Mouse (Mus musculus) liver, adult 2 months (tissue): ENCODE data around the gene Abhd10.

Experiments
- CTCF ChIP-seq: fragments of 200-500 bp; IDR thresholded peaks from 2 replicates; pipeline ENCODE4 v1.5.1; 2011; ENCODE audit warnings: low read depth, low read length, control low read depth
- POLR2A ChIP-seq: fragments of 200-500 bp; IDR thresholded peaks from 2 replicates; pipeline ENCODE4 v1.6.1; 2011; ENCODE audit warnings: low read length, control low read depth; ENCODE audit not compliant: insufficient read depth; ENCODE audit errors: extremely low read depth

DNA sequence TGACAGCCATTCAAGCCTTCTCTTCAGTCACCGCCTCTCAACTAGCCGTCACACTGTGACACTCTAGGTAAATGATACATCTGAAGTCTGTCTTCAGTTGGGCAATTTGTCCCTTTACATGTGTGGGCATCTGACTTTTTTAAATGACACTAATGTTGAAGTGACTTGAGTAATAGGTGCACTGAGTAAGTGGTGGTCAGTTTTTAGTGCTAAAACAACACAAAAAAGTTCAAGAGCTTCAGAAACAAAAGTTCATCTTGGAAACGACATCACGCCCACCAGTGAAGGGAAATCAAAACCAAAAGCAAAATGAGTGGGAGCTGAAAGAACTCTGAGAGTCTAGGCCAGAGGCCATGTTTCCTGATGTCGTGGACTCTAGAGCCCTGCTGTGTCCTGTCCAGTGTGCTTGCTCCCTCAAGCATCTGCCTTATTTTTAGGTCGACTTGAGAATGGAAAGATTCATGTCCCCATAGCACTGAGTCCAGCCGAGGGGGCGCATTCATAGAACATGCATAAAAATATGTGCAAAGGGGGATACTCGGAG lies 16.0 kb upstream of the Abhd10 start:
- TF ChIP-seq CTCF, result no peak
- TF ChIP-seq POLR2A, result no peak
